Mouse (Mus musculus) heart, adult 2 months (tissue): Measurements from ENCODE around the gene Dusp14.

Source experiments
- EP300 ChIP-seq: fragments of 200-500 bp; IDR thresholded peaks from 2 replicates; pipeline ENCODE4 v1.6.1; 2011; ENCODE audit warnings: low read depth, low read length, control low read depth; ENCODE audit not compliant: insufficient read depth
- POLR2A ChIP-seq: fragments of 200-500 bp; IDR thresholded peaks from 2 replicates; pipeline ENCODE4 v1.6.1; 2011; ENCODE audit warnings: mild to moderate bottlenecking, low read depth, low read length, control low read depth; ENCODE audit not compliant: insufficient read depth

GRCm38 (mm10) chr11:84047270-84047669 lies 21.8 kb downstream of the Dusp14 start:
- TF ChIP-seq EP300 (no peak), POLR2A (no peak)
